Mouse (Mus musculus): Measurements from ENCODE around the gene Defb22.

The Defb22 gene

GRCm38 (mm10) chr2:152490038-152490437 lies at the start of gene Defb22:
Defb22 (minus strand) TSS chr2:152490138.
- DNase-seq: no peak

GRCm38 (mm10) chr2:152517981-152518380 lies 28.0 kb upstream of the Defb22 start, which contains the start of gene Defb28:
Defb28 (plus strand) TSS chr2:152518255.
- DNase-seq: no peak

GRCm38 (mm10) chr2:152516084-152516483 lies 26.1 kb upstream of the Defb22 start:
- no peak for DNase-seq

- DNase-seq: no peak
These were observed 21.7 kb upstream of the Defb22 start, which contains the start of gene Defb26 for GRCm38 (mm10) chr2:152511592-152511991. Defb26 (minus strand) TSS chr2:152511692.

- no peak for DNase-seq
These were observed 14.0 kb upstream of the Defb22 start for GRCm38 (mm10) chr2:152503950-152504349.

- no peak for DNase-seq
These were observed 10.9 kb upstream of the Defb22 start for GRCm38 (mm10) chr2:152500863-152501229.

GRCm38 (mm10) chr2:152500204-152500862 lies 10.4 kb upstream of the Defb22 start:
- DNase-seq: no peak

- DNase-seq: no peak
These were observed 8.1 kb upstream of the Defb22 start for GRCm38 (mm10) chr2:152498020-152498419.

- DNase-seq: no peak
These were observed 3.2 kb upstream of the Defb22 start for GRCm38 (mm10) chr2:152493151-152493550.

GRCm38 (mm10) chr2:152487024-152487423 lies 2.9 kb downstream of the Defb22 start:
- no peak for DNase-seq

GRCm38 (mm10) chr2:152481726-152482125 lies 8.2 kb downstream of the Defb22 start:
- no peak for DNase-seq

- no peak for DNase-seq
These were observed 9.1 kb downstream of the Defb22 start for GRCm38 (mm10) chr2:152480881-152481280.

GRCm38 (mm10) chr2:152476763-152477162 lies 13.2 kb downstream of the Defb22 start, which contains the start of gene Defb20:
Defb20 (plus strand) TSS chr2:152477063.
- DNase-seq: no peak

- DNase-seq: no peak
These were observed 17.5 kb downstream of the Defb22 start for GRCm38 (mm10) chr2:152472434-152472833.

- peak; percentile 51 for DNase-seq
These were observed 19.0 kb downstream of the Defb22 start for GRCm38 (mm10) chr2:152470973-152471372.

- DNase-seq: no peak
These were observed 25.3 kb downstream of the Defb22 start, which contains the start of gene Defb23 for GRCm38 (mm10) chr2:152464570-152465150. Defb23 (minus strand) TSS chr2:152464620.

- no peak for DNase-seq
These were observed 30.7 kb downstream of the Defb22 start for GRCm38 (mm10) chr2:152459241-152459640.

GRCm38 (mm10) chr2:152452101-152452781 lies 37.7 kb downstream of the Defb22 start:
- DNase-seq: no peak

GRCm38 (mm10) chr2:152450241-152450640 lies 39.7 kb downstream of the Defb22 start:
- DNase-seq: peak; percentile 57

GRCm38 (mm10) chr2:152447461-152447860 lies 42.5 kb downstream of the Defb22 start:
- no peak for DNase-seq

GRCm38 (mm10) chr2:152446642-152447041 lies 43.3 kb downstream of the Defb22 start:
- DNase-seq: no peak

- DNase-seq: no peak
These were observed 46.7 kb downstream of the Defb22 start for GRCm38 (mm10) chr2:152443281-152443680.

GRCm38 (mm10) chr2:152442322-152442721 lies 47.6 kb downstream of the Defb22 start:
- DNase-seq: no peak

- DNase-seq: no peak
These were observed 50.1 kb downstream of the Defb22 start for GRCm38 (mm10) chr2:152439833-152440232.

All from lung, postnatal 14 days (tissue).